Mouse (Mus musculus) lung, embryonic 14.5 days (tissue): ENCODE results near the gene Zswim1. TPM values are rescaled to one million over a fixed set of nuclear protein-coding genes. Genes with fewer than 3 reads are reported as not detected.
A peak's percentile ranks its signal among the peaks of the same experiment; 100 is the strongest.

ENCODE experiments used
- ATAC-seq: fragments of 200-750 bp; cut with Nextera tagmentation; 2 replicates; pipeline ENCODE4 v1.8.0; 2017; ENCODE audit warnings: mild to moderate bottlenecking, moderate TSS enrichment, moderate library complexity; ENCODE audit not compliant: insufficient read depth
- DNase-seq: peaks from one replicate; pipeline ENCODE4 v3.0.0-alpha.2; 2015
- H3K27ac ChIP-seq: fragments of 300-500 bp; sonication (generic); 2 replicates; pipeline ENCODE4 v1.5.1; 2014; ENCODE audit warnings: low read depth, mild to moderate bottlenecking, moderate library complexity
- H3K27me3 ChIP-seq: fragments of 300-500 bp; sonication (generic); 2 replicates; pipeline ENCODE4 v1.6.1; 2014; ENCODE audit warnings: low read length, control low read depth; ENCODE audit not compliant: insufficient read depth
- H3K36me3 ChIP-seq: fragments of 300-500 bp; sonication (generic); 2 replicates; pipeline ENCODE4 v1.6.1; 2014; ENCODE audit warnings: control low read depth; ENCODE audit not compliant: insufficient read depth
- H3K4me1 ChIP-seq: fragments of 300-500 bp; sonication (generic); 2 replicates; pipeline ENCODE4 v1.6.1; 2014; ENCODE audit warnings: antibody characterized with exemption, control low read depth; ENCODE audit not compliant: insufficient read depth
- H3K4me2 ChIP-seq: fragments of 300-500 bp; sonication (generic); 2 replicates; pipeline ENCODE4 v1.6.1; 2014; ENCODE audit warnings: mild to moderate bottlenecking
- H3K4me3 ChIP-seq: fragments of 300-500 bp; sonication (generic); 2 replicates; pipeline ENCODE4 v1.5.1; 2014; ENCODE audit warnings: low read depth, low read length
- H3K9ac ChIP-seq: fragments of 300-500 bp; sonication (generic); 2 replicates; pipeline ENCODE4 v1.6.1; 2014
- H3K9me3 ChIP-seq: fragments of 300-500 bp; sonication (generic); 2 replicates; pipeline ENCODE4 v1.6.1; 2016; ENCODE audit warnings: low read depth, low read length, control low read depth
- CTCF ChIP-seq: IDR thresholded peaks from 2 replicates; pipeline ENCODE4 v1.5.1; 2016; ENCODE audit warnings: antibody characterized with exemption, low read depth
- WGBS: fragments of 180-500 bp; shearing (Covaris S2); extraction: QIAGEN DNeasy Blood & Tissue Kit; methylation state at CpG from one replicate; pipeline ENCODE4 v1.1.7; 2014; 5-methylcytosine and 5-hydroxymethylcytosine counted together
- polyA plus RNA-seq: library from polyadenylated mRNA; unstranded; fragments of >200 nt; fragmentation: Nextera tagmentation; extraction: Ambion mirVana; gene quantifications from 2 replicates; pipeline ENCODE4 v1.2.1, GENCODE M21; 2014

The Zswim1 gene
- polyA plus RNA-seq, 1 experiment from 2014 or later, result 21.1 TPM

DNA sequence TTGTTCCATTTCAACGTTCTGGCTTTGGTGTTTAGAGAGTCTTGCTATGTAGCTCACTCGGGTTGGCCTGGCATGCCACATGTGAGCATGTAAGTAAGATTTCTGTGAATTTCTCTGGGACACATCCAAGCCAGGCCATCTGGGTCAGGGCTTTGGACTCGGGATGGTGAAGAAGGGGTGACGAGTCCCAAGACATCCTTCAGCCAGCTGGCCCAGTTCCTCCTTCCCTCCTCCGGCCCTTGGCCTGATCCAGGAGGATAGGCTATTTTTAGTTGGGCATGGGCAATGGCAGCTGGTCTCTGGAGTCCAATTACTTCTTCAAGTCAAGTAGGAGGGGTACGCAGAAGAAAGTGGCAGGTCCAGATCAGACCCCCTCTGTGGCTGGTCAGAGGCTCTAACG is 43.7 kb upstream of the Zswim1 start:
- Histone ChIP-seq H3K36me3 (no peaks in the 10 kb centered on the region), H3K4me3 (no peak overlapping the region), H3K27me3 (no peaks in the 10 kb centered on the region; the same call in 1 of the 2 replicates), H3K27ac (no peak overlapping the region), H3K4me1 (no peaks in the 10 kb centered on the region), H3K4me2 (no peak overlapping the region), H3K9ac (no peak overlapping the region), H3K9me3 (no peaks in the 10 kb centered on the region)
- DNase-seq (no peak), ATAC-seq (no peak)
- no peak for TF ChIP-seq CTCF
- 75% methylated on average over 7 of the region's 7 CpGs for WGBS

DNA sequence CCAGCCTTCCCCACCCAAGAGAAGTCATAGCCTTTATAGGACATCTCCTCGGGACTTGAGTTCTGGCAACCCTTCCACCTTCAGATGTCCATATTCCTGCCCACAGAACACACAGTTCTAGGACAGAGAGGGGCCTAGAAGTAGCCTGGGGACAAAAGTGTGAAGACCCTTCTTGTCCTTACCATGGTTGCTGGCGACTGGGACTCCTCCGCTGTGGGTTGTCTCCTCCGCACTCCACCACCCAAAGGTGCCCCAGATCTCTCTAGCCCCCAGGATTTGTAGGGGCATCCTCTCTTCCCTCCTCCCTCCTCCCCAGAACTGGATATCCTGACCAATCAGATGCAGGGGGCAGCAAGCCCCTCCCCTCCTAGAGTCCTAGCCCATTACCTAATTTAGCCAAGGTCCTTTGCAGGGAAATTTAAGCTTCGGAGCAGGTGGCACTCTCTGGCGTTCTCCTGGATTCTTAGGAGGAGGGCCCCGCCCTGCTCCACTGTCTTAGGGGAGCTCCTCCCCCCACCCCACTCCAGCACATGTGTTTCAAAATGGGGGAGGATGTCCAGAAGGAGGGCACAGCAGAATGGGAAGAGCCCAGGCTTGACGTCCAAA is 42.9 kb upstream of the Zswim1 start, which contains the start of gene Tnnc2:
Gene Tnnc2 (minus strand): TSS at position 487 of the 606 bp plus-strand sequence.
- WGBS, result 72% methylated on average over 8 of the region's 8 CpGs
- ATAC-seq (no peak), DNase-seq (no peak)
- Histone ChIP-seq H3K4me3 (no peak within 1 kb of the TSS), H3K4me1 (peaks cover under 1% of the 10 kb centered on the region; the same call in 1 of the 2 replicates), H3K9ac (no peak within 1 kb of the TSS), H3K27me3 (no peaks in the 10 kb centered on the region; the same call in 1 of the 2 replicates), H3K4me2 (no peak within 1 kb of the TSS), H3K36me3 (no peaks in the 10 kb centered on the region), H3K9me3 (no peaks in the 10 kb centered on the region), H3K27ac (no peak within 1 kb of the TSS)
- TF ChIP-seq CTCF, result no peak

DNA sequence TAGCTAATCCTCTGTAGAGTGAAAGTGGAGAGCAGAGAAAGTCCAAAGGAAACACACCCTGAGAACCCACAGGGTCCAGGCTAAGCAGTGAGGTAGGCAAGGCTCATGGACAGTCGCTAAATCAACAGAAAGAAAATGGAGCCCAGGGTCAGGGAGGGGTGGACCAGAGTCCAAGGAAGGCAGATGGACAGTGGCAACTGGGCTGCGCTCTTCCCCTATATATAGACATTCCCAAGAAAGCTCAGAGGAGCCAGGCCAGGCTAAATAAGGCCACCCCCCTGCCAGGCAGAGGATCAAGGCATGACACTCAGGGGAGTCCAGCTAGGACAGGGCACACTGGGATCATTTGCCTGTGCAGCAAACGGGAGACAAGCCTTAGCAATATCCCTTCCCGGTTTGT is 40.6 kb upstream of the Zswim1 start:
- Histone ChIP-seq H3K9ac (no peak overlapping the region), H3K4me1 (peaks cover 4% of the 10 kb centered on the region; the same call in 1 of the 2 replicates), H3K4me2 (no peak overlapping the region), H3K9me3 (no peaks in the 10 kb centered on the region), H3K27me3 (no peaks in the 10 kb centered on the region; the same call in 1 of the 2 replicates), H3K4me3 (no peak overlapping the region), H3K27ac (no peak overlapping the region), H3K36me3 (no peaks in the 10 kb centered on the region)
- DNase-seq, result no peak
- 63% methylated on average over 4 of the region's 4 CpGs for WGBS
- ATAC-seq, result no peak
- TF ChIP-seq CTCF, result no peak

DNA sequence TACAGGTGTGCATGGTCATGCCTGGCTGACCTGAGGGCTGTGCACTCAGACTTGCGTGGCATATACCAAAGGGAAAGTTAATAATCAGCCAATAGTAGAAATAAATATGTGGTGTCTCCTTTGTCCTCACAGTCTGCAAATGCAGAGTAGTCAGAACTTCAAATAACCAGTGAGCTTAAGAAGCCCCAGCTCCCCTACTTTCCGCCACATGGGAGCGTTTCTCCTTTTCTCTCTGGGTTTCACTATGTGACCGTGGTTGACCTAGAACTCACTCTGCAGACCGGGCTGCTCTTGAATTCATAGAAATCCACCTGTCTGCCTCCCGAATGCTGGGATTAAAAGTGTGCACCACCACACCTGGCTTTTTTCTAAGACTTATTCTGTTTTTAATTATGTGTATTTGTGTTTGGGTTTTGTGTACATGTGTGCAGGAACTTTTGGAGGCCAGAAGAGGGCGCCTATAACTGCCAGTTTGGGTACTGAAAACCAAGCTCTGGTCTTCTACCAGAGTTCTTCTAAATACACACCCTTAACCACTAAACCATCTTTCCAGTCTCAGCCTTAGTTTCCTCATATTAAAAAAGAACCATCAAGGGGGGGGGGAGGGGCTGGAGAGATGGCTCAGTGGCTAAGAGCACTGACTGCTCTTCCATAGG is 38.4 kb upstream of the Zswim1 start:
- ATAC-seq (no peak), DNase-seq (peak; percentile 48)
- H3K4me2 ChIP-seq, result no peak overlapping the region
- H3K27me3 ChIP-seq, result no peaks in the 10 kb centered on the region; the same call in 1 of the 2 replicates
- WGBS, result 77% methylated on average over 7 of the region's 7 CpGs
- peaks cover 8% of the 10 kb centered on the region; the same call in 1 of the 2 replicates for H3K4me1 ChIP-seq
- H3K9ac ChIP-seq, result no peak overlapping the region
- H3K27ac ChIP-seq, result no peak overlapping the region
- H3K4me3 ChIP-seq, result no peak overlapping the region
- H3K36me3 ChIP-seq, result peaks cover 5% of the 10 kb centered on the region; the same call in 1 of the 2 replicates
- H3K9me3 ChIP-seq, result no peaks in the 10 kb centered on the region
- peak; percentile 29; the same call in 1 of the 2 replicates for TF ChIP-seq CTCF

DNA sequence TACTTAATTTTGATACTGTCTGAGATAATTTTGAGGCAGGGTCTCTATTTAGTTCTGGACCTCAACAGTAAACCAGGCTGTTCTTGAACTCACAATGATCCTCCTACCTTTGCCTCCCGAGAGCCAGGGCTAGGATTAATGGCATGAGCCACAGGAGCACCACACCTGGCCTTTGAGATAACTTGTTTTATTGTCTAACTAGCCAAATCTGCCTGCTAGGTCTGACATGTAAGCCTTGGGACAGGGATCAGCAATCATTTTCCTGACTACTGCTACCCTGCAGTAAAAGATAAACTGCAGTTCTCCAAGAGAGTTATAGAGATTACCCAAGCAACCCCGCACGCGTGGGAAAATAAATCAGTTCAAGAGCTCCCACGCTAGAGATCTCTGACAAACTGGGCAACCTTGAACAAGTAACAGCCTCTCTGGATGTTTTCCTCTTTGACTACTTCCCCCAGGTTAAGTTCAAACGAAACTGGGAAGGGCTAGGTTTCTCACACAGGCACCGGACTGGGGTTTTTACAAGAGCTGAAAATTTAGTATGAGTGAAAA is 37.5 kb upstream of the Zswim1 start:
- no peak for DNase-seq
- ATAC-seq, result no peak
- Histone ChIP-seq H3K9ac (peak overlapping the region; percentile 81), H3K36me3 (peaks cover 11% of the 10 kb centered on the region; the same call in 1 of the 2 replicates), H3K4me1 (peaks cover 8% of the 10 kb centered on the region; the same call in 1 of the 2 replicates), H3K27me3 (no peaks in the 10 kb centered on the region), H3K4me3 (peak overlapping the region; percentile 70), H3K27ac (peak overlapping the region; percentile 92; the same call in 1 of the 2 replicates), H3K9me3 (no peaks in the 10 kb centered on the region), H3K4me2 (peak overlapping the region; percentile 88)
- no peak for TF ChIP-seq CTCF
- 5% methylated on average over 7 of the region's 7 CpGs for WGBS

DNA sequence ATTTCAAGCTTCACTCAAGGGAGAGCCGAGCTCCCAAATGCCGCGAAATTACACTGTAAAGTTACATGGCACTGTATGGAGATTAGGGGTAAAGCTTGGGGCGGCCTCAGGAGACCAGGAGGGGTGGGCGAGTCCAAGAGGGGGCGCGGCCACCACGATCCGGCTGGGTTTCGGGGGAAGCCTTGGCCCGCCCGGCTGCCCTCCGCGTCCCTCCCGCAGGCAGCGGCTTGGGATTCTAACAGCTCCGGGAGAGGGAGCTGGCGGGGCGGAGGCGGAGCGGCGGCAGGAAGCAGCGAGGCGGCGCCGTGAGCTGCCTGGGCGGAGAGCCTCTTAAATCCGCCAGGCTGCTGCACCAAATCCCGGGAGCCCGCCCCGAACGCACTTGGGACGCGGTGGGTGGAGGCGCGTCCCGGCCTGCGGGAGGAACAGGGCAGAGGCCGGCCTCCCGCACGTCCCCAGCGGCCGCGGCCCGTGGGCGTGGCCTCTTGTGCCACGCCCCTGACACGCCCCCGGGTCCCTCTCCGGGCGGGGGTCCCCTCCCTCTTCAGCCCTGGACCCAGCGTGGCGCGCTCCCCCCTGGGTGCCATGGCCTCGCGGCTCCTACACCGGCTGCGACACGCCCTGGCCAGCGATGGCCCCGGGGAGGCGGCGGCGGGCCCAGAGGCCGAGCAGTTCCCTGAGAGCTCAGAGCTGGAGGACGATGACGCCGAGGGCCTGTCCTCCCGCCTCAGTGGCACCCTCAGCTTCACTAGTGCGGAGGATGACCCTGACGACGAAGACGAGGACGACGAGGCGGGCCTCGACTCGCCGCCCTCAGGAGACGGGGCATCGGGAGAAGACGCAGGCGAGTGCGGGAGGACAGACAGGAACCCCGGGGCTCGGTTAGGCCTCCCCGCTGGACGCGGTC is 36.8 kb upstream of the Zswim1 start, which contains the start of gene Snx21:
Gene Snx21 (plus strand): TSS at position 343 of the 907 bp plus-strand sequence.
- H3K27ac ChIP-seq, result peak within 1 kb of the TSS; percentile 92
- no peaks in the 10 kb centered on the region for H3K9me3 ChIP-seq
- peak; percentile 95 for DNase-seq
- TF ChIP-seq CTCF, result peak; percentile 41
- peak; percentile 94 for ATAC-seq
- H3K27me3 ChIP-seq, result no peaks in the 10 kb centered on the region
- H3K9ac ChIP-seq, result peak within 1 kb of the TSS; percentile 81
- peak within 1 kb of the TSS; percentile 70 for H3K4me3 ChIP-seq
- peaks cover 8% of the 10 kb centered on the region; the same call in 1 of the 2 replicates for H3K4me1 ChIP-seq
- H3K4me2 ChIP-seq, result peak within 1 kb of the TSS; percentile 88
- under 1% methylated on average over 89 of the region's 89 CpGs for WGBS
- peaks cover 13% of the 10 kb centered on the region for H3K36me3 ChIP-seq
